Mouse (Mus musculus): ENCODE measurements around the gene Nrap.

DNA sequence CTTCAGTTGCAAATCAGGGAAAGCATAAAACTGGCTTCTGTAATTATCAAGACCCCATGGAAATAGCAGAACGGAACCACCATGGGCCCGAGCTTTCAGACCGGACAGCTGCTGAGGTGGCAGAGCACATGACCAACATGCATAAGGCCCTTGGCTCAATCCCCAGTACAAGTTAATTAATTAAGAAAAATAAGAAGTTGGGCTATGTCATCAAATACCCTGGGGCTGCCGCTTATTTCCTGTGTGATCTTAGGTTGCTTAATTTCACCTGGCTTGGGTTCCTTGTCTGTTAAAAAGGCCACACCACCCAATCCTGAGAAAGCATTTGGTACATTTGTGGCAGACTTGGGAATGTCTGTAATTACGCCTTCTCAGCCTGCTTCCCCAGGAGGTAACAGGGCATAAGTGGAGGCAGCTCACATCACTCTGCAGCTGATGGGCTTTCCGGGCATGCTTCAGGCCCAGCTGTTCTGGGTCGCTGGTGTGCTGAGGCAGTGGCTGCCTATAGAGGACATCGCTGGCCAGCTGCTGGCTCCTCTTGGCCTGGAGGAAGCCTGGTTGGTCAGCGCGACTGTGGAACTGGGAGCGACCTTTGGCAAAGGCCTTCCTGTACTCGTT is 68.4 kb downstream of the Nrap start:
- TF ChIP-seq CTCF (IDR thresholded peaks at IDR 0.05; ENCODE audit: low read depth, low read length) (no peak), POLR2A (IDR thresholded peaks at IDR 0.05; ENCODE audit: insufficient read depth, low read length) (no peak)
